Mouse (Mus musculus) CD8-positive naive resting alpha-beta T cell, adult 2 months (primary cell): ENCODE measurements around the gene Cldnd1.

Experiments used
- DNase-seq, 2 experiments: peaks; one replicate each; pipeline ENCODE4 v3.0.0; 2022; ENCODE audit warnings: low read depth in 2 of 2, low spot score in 2 of 2

Cldnd1 gene

GRCm38 (mm10) chr16:58727477-58728131 is at the start of gene Cldnd1:
Gene Cldnd1 (plus strand): TSS chr16:58727910.
- DNase-seq = peak; percentile 93

- DNase-seq = no peak
These were observed 49.0 kb upstream of the Cldnd1 start for GRCm38 (mm10) chr16:58678660-58679059.

GRCm38 (mm10) chr16:58682046-58682445 is 45.7 kb upstream of the Cldnd1 start:
- DNase-seq = no peak

DNA sequence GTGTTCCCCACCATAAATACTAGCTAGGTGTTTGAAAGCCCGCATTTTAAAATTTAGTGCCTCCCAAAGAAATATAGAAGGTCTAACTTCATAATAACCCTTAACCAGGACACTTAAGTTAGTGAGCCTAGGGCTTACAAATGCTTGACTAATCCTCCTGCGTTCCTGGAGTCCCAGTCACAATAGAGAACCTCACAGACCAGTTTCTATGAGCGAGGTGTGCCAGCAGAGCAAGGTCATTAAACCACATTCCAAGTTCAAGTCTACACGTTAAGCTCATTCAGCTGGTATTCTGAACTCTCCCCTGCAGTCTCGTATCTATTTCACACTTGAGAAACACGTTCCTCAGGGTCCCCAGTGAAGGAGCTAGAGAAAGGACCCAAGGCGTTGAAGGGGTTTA is 44.8 kb upstream of the Cldnd1 start:
- DNase-seq = no peak

- no peak for DNase-seq
These were observed 43.8 kb upstream of the Cldnd1 start for GRCm38 (mm10) chr16:58683911-58684310.

DNA sequence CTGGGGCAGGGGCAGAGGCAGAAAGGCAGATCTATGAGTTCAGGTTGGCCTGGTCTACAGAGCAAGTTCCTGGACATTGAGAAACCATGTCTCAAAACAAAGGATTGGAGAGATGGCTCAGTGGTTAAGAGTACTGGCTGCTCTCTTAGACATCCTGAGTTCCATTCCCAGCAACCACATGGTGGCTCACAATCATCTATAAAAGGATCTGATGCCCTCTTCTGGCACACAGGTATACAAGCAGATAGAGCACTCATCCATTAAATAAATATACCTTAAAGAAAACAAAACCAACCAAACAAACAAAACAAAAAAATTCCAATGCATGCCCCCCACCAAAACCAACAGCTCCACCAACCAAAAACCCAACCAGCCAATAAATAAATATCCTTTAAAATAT is 43.2 kb upstream of the Cldnd1 start:
- DNase-seq = no peak

DNA sequence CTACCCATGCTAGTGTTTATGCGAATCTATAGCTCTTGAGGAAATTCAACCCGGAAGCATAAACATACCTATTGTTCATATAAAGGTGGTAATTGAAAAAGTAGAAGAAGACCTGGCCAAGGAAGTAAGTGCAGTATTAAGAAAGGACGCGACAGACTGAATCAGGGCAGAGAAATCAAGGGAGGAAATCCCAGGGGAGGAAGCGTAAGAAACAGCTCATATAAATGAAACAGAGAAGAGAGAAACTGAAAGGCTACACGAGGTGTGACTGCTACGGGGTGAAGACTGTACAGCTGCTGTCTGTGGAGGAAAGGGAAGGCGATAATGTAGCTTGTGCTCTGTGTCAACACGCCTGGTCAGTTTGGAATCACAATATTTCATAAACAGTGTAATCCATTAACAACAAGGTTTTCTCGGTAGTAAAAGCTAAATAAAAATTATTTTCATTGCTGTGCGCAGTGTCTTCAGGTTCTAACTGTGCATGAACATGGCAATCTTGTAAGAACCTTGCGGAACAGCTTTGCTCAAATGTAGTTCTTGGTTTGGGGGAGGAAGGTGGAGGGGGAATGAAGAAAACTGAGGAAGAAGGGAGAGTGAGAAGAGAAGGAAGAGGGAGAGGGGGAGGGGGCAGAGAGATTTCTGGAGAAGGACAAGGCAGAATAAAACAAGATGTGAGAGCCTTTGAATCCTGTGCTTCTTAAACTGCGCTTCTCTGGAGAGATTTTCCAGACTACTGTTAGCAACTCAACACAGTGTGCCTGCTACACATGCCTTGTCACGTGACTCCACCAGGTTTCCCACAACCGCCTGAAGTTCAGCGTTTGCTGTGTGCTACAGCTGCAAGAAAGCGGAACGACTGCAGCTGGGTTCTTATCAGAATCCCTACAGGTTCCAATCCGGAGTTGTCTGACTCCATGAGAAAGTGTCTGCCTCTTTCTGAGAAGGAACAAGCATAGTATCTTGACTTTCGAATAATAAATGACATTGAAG is 41.9 kb upstream of the Cldnd1 start:
- DNase-seq = no peak

DNA sequence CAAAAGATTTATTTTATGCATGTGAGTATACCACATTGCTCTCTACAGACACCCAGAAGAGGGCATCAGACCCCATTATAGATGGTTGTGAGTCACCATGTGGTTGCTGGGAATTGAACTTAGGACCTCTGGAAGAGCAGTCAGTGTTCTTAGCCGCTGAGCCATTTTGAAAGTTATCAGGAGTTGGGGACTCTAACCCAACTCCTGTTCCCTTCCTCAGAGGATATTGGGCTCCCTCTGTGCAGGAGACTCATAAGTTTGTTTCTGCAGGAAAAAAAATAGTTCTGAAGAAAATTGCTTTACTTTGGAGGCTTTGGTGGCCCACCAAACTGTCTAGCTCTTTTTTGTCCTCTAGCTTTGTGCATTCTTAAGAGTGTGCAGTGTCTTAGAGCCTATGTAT is 39.2 kb upstream of the Cldnd1 start:
- DNase-seq = no peak

GRCm38 (mm10) chr16:58689555-58690169 is 38.0 kb upstream of the Cldnd1 start:
- no peak for DNase-seq

GRCm38 (mm10) chr16:58690322-58690732 is 37.4 kb upstream of the Cldnd1 start:
- no peak for DNase-seq

DNA sequence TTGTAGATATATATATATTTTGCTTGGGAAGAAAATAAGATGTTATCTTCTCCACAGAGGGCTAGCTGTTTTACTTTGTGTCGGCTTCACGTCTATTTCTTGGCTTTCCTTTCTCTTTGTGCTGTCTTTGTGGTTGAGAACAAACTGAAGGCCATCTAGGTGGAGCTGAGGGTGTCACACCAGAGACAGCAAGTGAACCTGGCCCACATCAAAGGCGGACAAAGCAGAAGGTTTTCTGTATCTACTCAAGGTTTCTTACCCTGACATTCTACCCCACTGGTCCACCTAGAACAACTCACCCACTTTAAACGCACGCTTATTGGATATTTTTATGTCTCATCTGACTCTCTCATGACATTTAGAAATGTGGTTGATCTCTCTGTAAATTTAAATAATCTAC is 33.6 kb upstream of the Cldnd1 start:
- no peak for DNase-seq

GRCm38 (mm10) chr16:58696796-58697195 is 30.9 kb upstream of the Cldnd1 start:
- DNase-seq = no peak

GRCm38 (mm10) chr16:58697261-58697660 is 30.4 kb upstream of the Cldnd1 start:
- no peak for DNase-seq

- no peak for DNase-seq
These were observed 27.5 kb upstream of the Cldnd1 start for GRCm38 (mm10) chr16:58700174-58700573.

DNA sequence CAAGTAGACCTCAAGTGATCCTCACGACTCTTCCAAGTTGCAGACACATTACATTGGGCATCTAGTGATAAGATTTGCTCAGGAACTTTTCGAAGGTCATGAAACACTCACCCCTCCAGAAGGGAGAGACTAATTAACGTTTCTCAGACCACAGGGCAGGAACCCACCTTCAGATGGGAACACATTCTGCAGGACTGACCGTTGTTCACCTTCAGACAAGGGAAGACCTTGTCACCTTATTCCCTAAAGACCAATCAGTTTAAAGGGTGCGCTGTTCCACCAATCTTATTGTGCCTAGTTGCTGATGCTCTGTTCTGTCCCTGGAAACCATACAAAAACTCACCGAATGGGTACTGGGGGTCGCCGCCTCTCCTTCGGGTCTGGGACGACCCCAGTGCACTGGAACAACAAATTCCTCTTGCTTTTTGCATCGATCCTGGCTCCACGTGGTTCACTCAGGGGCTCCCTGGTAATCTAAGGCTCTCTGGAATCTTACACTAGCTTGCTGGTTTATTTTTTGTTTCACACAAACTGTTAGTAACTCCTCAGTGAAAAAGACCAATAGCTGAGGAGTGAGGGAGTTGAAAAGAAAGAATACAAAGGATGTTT is 26.8 kb upstream of the Cldnd1 start:
- DNase-seq = no peak

GRCm38 (mm10) chr16:58701779-58702178 is 25.9 kb upstream of the Cldnd1 start:
- DNase-seq = no peak

- DNase-seq = no peak
These were observed 25.3 kb upstream of the Cldnd1 start for GRCm38 (mm10) chr16:58702329-58702932.

GRCm38 (mm10) chr16:58703382-58704124 is 24.2 kb upstream of the Cldnd1 start:
- DNase-seq = no peak

GRCm38 (mm10) chr16:58704999-58705398 is 22.7 kb upstream of the Cldnd1 start:
- no peak for DNase-seq

DNA sequence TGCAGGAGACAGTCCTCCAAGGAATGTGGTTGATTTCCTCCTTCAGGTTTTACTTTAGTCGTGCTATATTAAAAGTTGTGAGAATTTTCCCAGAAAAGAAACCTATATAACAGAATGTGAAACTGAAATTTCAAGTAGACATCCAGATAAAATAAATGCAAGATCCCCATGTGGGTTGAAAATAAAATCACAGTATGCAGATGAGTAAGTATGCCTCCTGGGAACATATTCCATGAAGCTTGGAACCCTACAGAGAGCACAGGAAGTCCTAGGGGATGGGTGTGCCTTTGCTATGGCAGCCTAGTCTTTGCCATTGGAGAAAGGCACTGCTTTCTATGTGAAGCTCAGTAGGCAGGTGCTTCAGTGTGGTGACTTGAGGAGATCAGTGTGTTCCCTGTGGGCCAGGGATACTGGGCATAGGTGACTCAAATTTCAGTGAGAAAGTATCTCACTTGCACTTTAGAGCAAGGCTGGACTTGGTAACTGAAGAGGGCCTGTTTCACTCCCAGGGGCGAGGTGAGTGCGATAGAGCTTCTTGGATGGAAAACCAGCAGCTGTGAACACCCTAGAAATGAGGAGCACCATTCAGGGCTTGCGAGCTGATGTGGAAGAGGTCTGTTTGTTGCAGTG is 20.3 kb upstream of the Cldnd1 start:
- no peak for DNase-seq
